Mouse (Mus musculus) cerebellum, adult (tissue): ENCODE measurements at regions not wholly inside any gene's neighbourhood (a gene's known extent, or its start where the extent isn't known, plus 50 kb on each side); places are given as distances from the start of the nearest gene placed in this dataset.

Experiments
- ATAC-seq: cut with Nextera tagmentation; 2 replicates; pipeline ENCODE4 v1.9.2; 2017; ENCODE audit warnings: mild to moderate bottlenecking, moderate library complexity, mixed read lengths; ENCODE audit not compliant: insufficient number of reproducible peaks, low FRiP score, low TSS enrichment

DNA sequence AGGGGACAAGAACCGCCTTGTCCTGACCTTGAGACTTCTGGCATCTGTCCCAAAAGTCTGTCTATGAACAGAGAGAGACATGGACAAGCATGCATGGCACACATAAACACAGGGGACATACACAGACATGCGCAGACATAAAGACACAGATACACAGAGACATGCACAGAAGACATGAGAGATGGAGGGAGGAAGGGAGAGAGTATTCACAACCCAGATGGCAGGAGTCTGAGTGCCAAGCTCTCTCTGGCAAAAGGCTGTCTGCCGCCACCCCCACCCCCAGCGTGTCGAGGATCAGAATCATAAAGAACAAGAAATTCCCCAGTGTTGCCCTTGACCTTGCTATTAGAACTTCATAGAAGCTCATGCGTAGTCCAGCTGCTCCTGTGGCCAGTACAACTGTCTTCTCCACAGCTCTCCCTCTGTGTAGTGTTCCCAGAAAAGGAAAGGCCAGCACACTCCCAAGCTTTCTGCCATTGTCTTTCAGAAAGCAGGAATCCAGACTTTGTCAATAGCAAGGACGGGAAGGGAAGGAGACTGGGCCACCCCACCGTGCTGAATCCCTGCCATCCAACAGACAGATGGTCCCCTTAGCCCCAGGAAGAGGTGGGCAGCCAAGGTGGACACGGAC is 99.8 kb downstream of the Ier5 start:
- ATAC-seq = peak; percentile 89

DNA sequence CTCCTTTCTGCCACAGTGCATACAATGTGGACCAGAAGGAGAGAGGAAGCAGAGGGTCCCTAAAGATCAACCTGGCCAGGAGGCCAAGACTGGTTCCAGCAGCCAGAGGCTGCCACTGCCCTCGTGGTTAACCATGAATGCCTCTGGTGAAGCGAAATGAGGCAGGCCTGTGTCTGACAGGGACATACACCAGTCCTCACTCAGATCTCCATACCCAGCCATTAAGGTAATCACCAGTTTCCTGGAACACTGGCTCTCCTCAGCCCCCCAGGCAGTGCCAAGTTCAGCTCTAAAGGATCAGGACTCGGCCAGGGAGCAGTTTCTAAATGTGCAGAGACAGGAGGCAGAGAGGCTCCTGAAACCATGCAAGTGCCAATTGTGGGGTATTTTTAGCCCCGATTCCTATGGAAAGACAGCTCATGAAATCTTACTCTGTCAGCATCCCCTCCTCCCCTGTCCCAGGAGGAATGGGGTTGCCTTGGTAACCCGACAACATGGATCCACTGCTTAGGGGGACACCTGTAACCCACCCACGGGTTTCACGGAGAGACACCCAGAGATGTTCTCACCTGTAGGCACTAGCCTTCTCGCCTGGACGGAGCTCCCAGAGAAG is 103.6 kb downstream of the Ier5 start:
- no peak for ATAC-seq

DNA sequence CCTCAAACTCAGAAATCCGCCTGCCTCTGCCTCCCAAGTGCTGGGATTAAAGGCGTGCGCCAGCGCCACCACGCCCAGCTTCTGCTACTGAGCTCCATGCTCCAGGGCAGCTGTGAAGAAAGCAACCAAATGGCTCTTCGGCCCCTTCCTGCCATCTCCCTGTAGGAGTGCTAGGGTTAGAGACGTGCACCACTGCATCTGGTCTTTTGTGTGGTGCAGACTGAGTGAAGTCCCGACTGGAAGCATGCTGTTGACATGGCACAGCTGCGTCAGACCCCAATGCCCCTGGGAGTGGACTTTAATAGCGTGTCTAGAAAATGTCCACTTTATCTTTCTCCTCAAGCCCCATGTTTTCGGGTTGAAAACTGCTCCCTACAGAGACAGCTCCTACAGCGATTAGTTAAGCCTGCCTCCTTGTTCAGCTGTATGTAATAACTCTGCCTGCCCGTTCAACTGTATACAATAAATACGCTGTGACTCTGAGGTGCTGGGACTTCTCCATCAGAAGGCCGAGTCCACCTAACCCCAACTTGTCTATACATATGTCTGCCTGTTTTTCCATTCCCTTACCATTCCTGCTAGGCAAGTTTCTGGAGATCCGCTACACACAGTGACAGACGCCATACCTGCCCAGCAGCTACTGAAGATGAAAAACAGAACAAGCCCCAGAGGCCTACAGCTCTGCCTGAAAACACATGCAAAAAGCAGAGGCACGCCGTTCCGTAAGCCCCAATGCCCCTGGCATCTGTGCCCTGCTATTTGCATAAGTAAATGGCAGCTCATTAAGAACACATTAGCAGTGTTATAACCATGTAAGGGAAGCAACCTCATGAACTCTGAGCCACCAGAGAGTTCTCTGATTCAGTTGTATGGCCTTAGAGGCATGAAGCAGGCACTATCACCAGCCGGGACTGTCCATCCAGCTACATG is 105.2 kb downstream of the Ier5 start:
- no peak for ATAC-seq

DNA sequence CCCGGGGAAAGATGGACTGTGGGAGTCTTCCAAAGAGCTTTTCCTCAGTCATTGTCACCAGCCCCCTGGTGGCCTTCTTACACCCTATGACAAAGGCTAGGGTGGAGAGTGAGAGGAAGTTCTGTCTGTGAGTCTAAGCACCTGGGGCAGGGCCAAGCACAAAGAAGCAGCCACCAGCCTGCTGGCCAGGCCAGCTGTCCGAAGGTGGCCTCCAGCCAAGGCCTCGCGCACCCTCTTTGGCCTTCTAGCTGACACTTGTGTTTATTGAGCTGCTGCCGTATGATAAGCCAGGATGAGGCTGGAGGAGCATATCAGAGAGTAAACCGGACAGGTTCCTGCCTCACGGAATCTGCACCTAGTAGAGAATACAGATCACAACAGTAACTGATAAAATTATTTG is 99.0 kb upstream of the Cacna1e start:
- ATAC-seq = peak; percentile 69

DNA sequence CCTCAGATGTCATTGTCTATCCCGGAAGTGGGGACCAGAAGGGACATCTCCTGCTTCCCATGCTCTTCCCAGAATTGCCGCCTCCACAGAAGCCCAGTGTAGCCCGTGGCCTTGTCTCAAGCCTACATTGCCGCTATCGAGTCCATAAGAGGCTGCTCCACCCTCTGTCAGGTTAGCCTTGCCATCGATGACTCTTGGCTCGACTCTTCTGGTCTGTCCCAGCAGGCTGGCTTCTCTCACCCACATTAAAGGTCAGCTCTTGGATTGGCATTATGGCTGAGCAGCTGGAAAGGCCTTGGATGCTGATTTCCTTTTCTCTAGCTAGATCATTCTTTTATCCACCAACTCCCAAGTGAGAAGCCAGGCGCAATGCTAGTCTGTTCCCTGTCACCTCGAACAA is 98.5 kb upstream of the Cacna1e start:
- peak; percentile 59 for ATAC-seq

DNA sequence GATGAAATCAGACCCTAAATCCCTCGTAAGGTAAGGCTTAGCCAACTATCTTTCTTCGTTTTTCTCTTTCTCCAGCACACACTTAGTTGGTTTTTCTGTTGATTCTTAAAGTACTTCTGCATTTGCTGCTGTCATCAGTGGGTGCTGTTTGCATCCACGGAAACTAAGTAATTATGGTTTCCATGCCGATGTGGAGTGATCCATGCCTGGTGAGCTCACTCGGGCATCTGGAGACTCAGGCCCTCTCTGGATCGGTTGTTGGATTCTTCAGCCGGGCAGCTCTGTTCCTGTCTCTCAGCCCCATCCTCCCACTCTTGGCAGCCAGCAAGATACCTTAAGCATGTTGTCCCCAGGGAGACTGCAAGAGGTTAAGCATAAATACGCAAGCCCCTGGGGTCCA is 97.4 kb upstream of the Cacna1e start:
- no peak for ATAC-seq

DNA sequence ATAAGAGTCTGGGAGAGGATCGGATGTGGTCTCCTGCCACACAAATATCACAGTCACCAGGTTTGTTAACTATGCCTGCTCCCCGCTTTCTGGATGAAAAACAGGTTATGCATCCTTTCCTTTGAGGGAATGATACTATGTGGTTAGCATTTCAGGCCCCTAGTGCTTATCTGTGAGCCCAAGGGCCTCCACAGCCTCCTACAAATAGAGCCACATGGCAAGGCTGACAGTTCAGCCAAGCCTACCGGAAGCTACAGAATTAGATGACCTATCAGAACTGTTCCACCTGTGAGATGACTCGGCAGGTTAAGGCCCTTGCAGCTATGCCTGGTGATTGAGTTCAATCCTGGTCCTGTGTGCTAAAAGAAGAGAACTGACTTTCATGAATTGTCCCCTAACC is 91.4 kb upstream of the Cacna1e start:
- ATAC-seq = no peak

DNA sequence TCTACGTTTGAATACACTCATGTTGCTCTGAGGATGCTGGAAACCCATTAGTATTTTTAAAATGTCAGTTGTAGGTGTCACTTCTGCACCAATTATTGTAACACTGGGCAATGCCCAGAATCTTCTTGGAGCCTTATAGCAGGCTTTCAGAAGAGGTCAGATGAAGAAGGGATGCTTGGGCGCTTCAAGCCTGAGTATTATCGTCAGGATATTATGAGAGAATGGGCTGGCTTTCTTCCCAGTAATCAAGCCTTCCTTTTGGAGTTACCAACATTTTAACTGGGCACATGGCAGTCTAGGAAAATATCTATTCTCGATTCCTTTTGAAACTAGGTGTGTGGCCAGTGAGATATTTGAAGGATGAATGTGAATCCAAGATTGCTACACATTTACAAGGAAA is 77.0 kb upstream of the Cacna1e start:
- no peak for ATAC-seq

DNA sequence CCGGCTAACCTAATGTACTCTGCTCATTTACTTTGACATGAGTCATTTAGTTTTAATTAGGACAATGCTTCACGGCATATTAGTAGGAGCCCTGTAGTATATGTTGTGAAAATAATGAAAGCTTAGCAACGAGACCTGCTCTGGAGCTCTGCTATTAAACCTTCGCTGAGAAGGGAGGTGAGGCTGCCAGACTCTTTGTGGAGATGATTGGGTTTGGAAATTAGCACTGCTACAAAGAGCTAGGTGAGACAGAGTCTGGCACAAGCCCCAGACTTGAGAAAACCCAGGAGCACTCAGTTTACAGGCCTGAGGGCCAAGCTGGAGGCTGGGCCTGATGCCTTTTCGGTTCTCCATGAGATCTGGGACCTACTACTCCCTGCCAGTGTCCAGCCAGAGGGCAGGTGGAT is 72.3 kb upstream of the Cacna1e start:
- ATAC-seq = no peak

DNA sequence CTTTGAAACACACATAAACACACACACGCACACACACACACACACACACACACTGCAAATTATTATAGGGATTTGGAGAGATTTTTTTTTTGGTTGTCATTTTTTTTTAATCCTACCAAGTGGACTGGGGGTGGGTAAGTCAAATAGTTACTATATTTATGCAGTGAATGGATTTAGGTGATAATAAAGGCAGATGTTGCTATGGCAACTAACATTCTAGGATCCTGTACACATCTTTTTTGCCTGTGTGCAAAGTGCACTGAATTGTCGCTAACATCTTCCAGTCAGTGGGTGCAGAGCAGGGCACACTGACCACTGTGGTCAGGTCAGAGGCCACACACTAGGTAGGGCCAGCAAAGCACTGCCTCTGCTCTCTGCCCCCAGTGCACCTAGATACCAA is 68.4 kb upstream of the Cacna1e start:
- ATAC-seq = no peak
